Mouse (Mus musculus) R1 (cell line): ENCODE results near the gene Olfml3.

Experiments used
- DNase-seq: peaks from one replicate; pipeline ENCODE4 v3.0.0-alpha.2; 2018; ENCODE audit warnings: low read depth, low spot score

Gene Olfml3

GRCm38 (mm10) chr3:103737778-103738571 is at the start of gene Olfml3:
TSS of gene Olfml3 (minus strand) at chr3:103738001.
- DNase-seq: peak; percentile 84

GRCm38 (mm10) chr3:103787225-103787624 is 49.4 kb upstream of the Olfml3 start:
- DNase-seq: peak; percentile 43

GRCm38 (mm10) chr3:103782844-103783609 is 45.2 kb upstream of the Olfml3 start:
- DNase-seq: no peak

GRCm38 (mm10) chr3:103780777-103781176 is 43.0 kb upstream of the Olfml3 start:
- no peak for DNase-seq

- DNase-seq: no peak
Observed at GRCm38 (mm10) chr3:103780271-103780670, 42.5 kb upstream of the Olfml3 start.

GRCm38 (mm10) chr3:103779183-103779582 is 41.4 kb upstream of the Olfml3 start:
- no peak for DNase-seq

- no peak for DNase-seq
Observed at GRCm38 (mm10) chr3:103778660-103779059, 40.9 kb upstream of the Olfml3 start.

GRCm38 (mm10) chr3:103777940-103778339 is 40.1 kb upstream of the Olfml3 start:
- no peak for DNase-seq

GRCm38 (mm10) chr3:103774009-103774408 is 36.2 kb upstream of the Olfml3 start:
- DNase-seq: no peak

GRCm38 (mm10) chr3:103773508-103773907 is 35.7 kb upstream of the Olfml3 start:
- DNase-seq: no peak

- DNase-seq: no peak
Observed at GRCm38 (mm10) chr3:103772846-103773245, 35.0 kb upstream of the Olfml3 start.

- DNase-seq: peak; percentile 97
Observed at GRCm38 (mm10) chr3:103771531-103772130, 33.8 kb upstream of the Olfml3 start.

- no peak for DNase-seq
Observed at GRCm38 (mm10) chr3:103766789-103767188, 29.0 kb upstream of the Olfml3 start.

GRCm38 (mm10) chr3:103759261-103759970 is 21.6 kb upstream of the Olfml3 start:
- no peak for DNase-seq

GRCm38 (mm10) chr3:103758456-103758855 is 20.7 kb upstream of the Olfml3 start:
- DNase-seq: peak; percentile 68

- DNase-seq: no peak
Observed at GRCm38 (mm10) chr3:103756920-103757319, 19.1 kb upstream of the Olfml3 start.

GRCm38 (mm10) chr3:103755351-103755750 is 17.6 kb upstream of the Olfml3 start:
- no peak for DNase-seq

- no peak for DNase-seq
Observed at GRCm38 (mm10) chr3:103751558-103751957, 13.8 kb upstream of the Olfml3 start.

- DNase-seq: no peak
Observed at GRCm38 (mm10) chr3:103746711-103747110, 8.9 kb upstream of the Olfml3 start.

GRCm38 (mm10) chr3:103745001-103745770 is 7.4 kb upstream of the Olfml3 start:
- no peak for DNase-seq

GRCm38 (mm10) chr3:103743208-103743607 is 5.4 kb upstream of the Olfml3 start:
- DNase-seq: no peak
